Mouse (Mus musculus): ENCODE data around the gene Plcl1. TPM values are rescaled to one million over a fixed set of nuclear protein-coding genes. Genes with fewer than 3 reads are reported as not detected.

Plcl1 gene
- polyA plus RNA-seq, 1 experiment, result 0.30 TPM

GRCm38 (mm10) chr1:55612759-55613328, 207.1 kb downstream of the Plcl1 start:
- no peak overlapping the region for H3K4me3 ChIP-seq (replicated peaks; ENCODE audit: control insufficient read depth, low read depth, low read length)
- no peak overlapping the region for H3K27ac ChIP-seq (ENCODE audit: control insufficient read depth, insufficient read depth, low read depth, low read length, poor library complexity)
- no peak for TF ChIP-seq CTCF (IDR thresholded peaks at IDR 0.05; ENCODE audit: control insufficient read depth, insufficient read depth, low read length)
- TF ChIP-seq POLR2A (IDR thresholded peaks at IDR 0.05; ENCODE audit: borderline replicate concordance, control insufficient read depth, low read depth, low read length), result no peak
- H3K4me1 ChIP-seq (ENCODE audit: control insufficient read depth, insufficient read depth, low read length), result no peaks in the 10 kb centered on the region; the same call in 1 of the 2 replicates
- 63% methylated on average over 6 of the region's 6 CpGs for WGBS

GRCm38 (mm10) chr1:55617857-55618256, 212.1 kb downstream of the Plcl1 start:
- no peak overlapping the region for H3K27ac ChIP-seq (ENCODE audit: control insufficient read depth, insufficient read depth, low read depth, low read length, poor library complexity)
- H3K4me3 ChIP-seq (replicated peaks; ENCODE audit: control insufficient read depth, low read depth, low read length), result no peak overlapping the region
- 73% methylated on average over 2 of the region's 2 CpGs for WGBS
- TF ChIP-seq CTCF (IDR thresholded peaks at IDR 0.05; ENCODE audit: control insufficient read depth, insufficient read depth, low read length) (no peak), POLR2A (IDR thresholded peaks at IDR 0.05; ENCODE audit: borderline replicate concordance, control insufficient read depth, low read depth, low read length) (no peak)
- H3K4me1 ChIP-seq (ENCODE audit: control insufficient read depth, insufficient read depth, low read length), result no peaks in the 10 kb centered on the region; the same call in none of the 2 replicates

GRCm38 (mm10) chr1:55618617-55619286, 213.0 kb downstream of the Plcl1 start:
- no peak overlapping the region for H3K27ac ChIP-seq (ENCODE audit: control insufficient read depth, insufficient read depth, low read depth, low read length, poor library complexity)
- no peaks in the 10 kb centered on the region; the same call in none of the 2 replicates for H3K4me1 ChIP-seq (ENCODE audit: control insufficient read depth, insufficient read depth, low read length)
- TF ChIP-seq POLR2A (IDR thresholded peaks at IDR 0.05; ENCODE audit: borderline replicate concordance, control insufficient read depth, low read depth, low read length), result no peak
- no peak for TF ChIP-seq CTCF (IDR thresholded peaks at IDR 0.05; ENCODE audit: control insufficient read depth, insufficient read depth, low read length)
- WGBS, result 14% methylated on average over 7 of the region's 7 CpGs
- no peak overlapping the region for H3K4me3 ChIP-seq (replicated peaks; ENCODE audit: control insufficient read depth, low read depth, low read length)

- H3K27ac ChIP-seq (ENCODE audit: control insufficient read depth, insufficient read depth, low read depth, low read length, poor library complexity), result no peak overlapping the region
- no peak for TF ChIP-seq CTCF (IDR thresholded peaks at IDR 0.05; ENCODE audit: control insufficient read depth, insufficient read depth, low read length)
- no peak for TF ChIP-seq POLR2A (IDR thresholded peaks at IDR 0.05; ENCODE audit: borderline replicate concordance, control insufficient read depth, low read depth, low read length)
- H3K4me1 ChIP-seq (ENCODE audit: control insufficient read depth, insufficient read depth, low read length), result no peaks in the 10 kb centered on the region
- 54% methylated on average over 1 of the region's 1 CpGs for WGBS
- H3K4me3 ChIP-seq (replicated peaks; ENCODE audit: control insufficient read depth, low read depth, low read length), result no peak overlapping the region
Measured at GRCm38 (mm10) chr1:55631496-55631895, 225.8 kb downstream of the Plcl1 start.

- Histone ChIP-seq H3K4me1 (ENCODE audit: control insufficient read depth, insufficient read depth, low read length) (no peaks in the 10 kb centered on the region), H3K4me3 (replicated peaks; ENCODE audit: control insufficient read depth, low read depth, low read length) (no peak overlapping the region), H3K27ac (ENCODE audit: control insufficient read depth, insufficient read depth, low read depth, low read length, poor library complexity) (no peak overlapping the region)
- no peak for TF ChIP-seq POLR2A (IDR thresholded peaks at IDR 0.05; ENCODE audit: borderline replicate concordance, control insufficient read depth, low read depth, low read length)
- no peak for TF ChIP-seq CTCF (IDR thresholded peaks at IDR 0.05; ENCODE audit: control insufficient read depth, insufficient read depth, low read length)
- WGBS, result 77% methylated on average over 2 of the region's 2 CpGs
Measured at GRCm38 (mm10) chr1:55632024-55632423, 226.3 kb downstream of the Plcl1 start.

- WGBS, result 74% methylated on average over 4 of the region's 4 CpGs
- Histone ChIP-seq H3K27ac (ENCODE audit: control insufficient read depth, insufficient read depth, low read depth, low read length, poor library complexity) (no peak overlapping the region), H3K4me3 (replicated peaks; ENCODE audit: control insufficient read depth, low read depth, low read length) (no peak overlapping the region), H3K4me1 (ENCODE audit: control insufficient read depth, insufficient read depth, low read length) (no peaks in the 10 kb centered on the region)
- TF ChIP-seq CTCF (IDR thresholded peaks at IDR 0.05; ENCODE audit: control insufficient read depth, insufficient read depth, low read length) (no peak), POLR2A (IDR thresholded peaks at IDR 0.05; ENCODE audit: borderline replicate concordance, control insufficient read depth, low read depth, low read length) (no peak)
Measured at GRCm38 (mm10) chr1:55633326-55633725, 227.6 kb downstream of the Plcl1 start.

GRCm38 (mm10) chr1:55659518-55660210, 253.9 kb downstream of the Plcl1 start:
- Histone ChIP-seq H3K4me3 (replicated peaks; ENCODE audit: control insufficient read depth, low read depth, low read length) (no peak overlapping the region), H3K4me1 (ENCODE audit: control insufficient read depth, insufficient read depth, low read length) (no peaks in the 10 kb centered on the region), H3K27ac (ENCODE audit: control insufficient read depth, insufficient read depth, low read depth, low read length, poor library complexity) (no peak overlapping the region)
- WGBS, result 73% methylated on average over 8 of the region's 8 CpGs
- TF ChIP-seq POLR2A (IDR thresholded peaks at IDR 0.05; ENCODE audit: borderline replicate concordance, control insufficient read depth, low read depth, low read length), result no peak
- TF ChIP-seq CTCF (IDR thresholded peaks at IDR 0.05; ENCODE audit: control insufficient read depth, insufficient read depth, low read length), result no peak

GRCm38 (mm10) chr1:55661381-55661780, 255.7 kb downstream of the Plcl1 start:
- no peak overlapping the region for H3K4me3 ChIP-seq (replicated peaks; ENCODE audit: control insufficient read depth, low read depth, low read length)
- no peak overlapping the region for H3K27ac ChIP-seq (ENCODE audit: control insufficient read depth, insufficient read depth, low read depth, low read length, poor library complexity)
- no peak for TF ChIP-seq CTCF (IDR thresholded peaks at IDR 0.05; ENCODE audit: control insufficient read depth, insufficient read depth, low read length)
- TF ChIP-seq POLR2A (IDR thresholded peaks at IDR 0.05; ENCODE audit: borderline replicate concordance, control insufficient read depth, low read depth, low read length), result no peak
- 84% methylated on average over 2 of the region's 2 CpGs for WGBS
- H3K4me1 ChIP-seq (ENCODE audit: control insufficient read depth, insufficient read depth, low read length), result no peaks in the 10 kb centered on the region
